Mouse (Mus musculus) embryonic facial prominence, embryonic 10.5 days (tissue): ENCODE data around the gene Amz2. TPM values are rescaled to one million over a fixed set of nuclear protein-coding genes. Genes with fewer than 3 reads are reported as not detected.

Experiments
- DNase-seq: peaks from one replicate; pipeline ENCODE4 v3.0.0-alpha.2; 2017; ENCODE audit warnings: low spot score
- H3K27ac ChIP-seq: fragments of 300-500 bp; sonication (generic); replicated peaks from 2 replicates; pipeline ENCODE4 v1.5.1; 2016; ENCODE audit warnings: mild to moderate bottlenecking
- H3K27me3 ChIP-seq: fragments of 300-500 bp; sonication (generic); replicated peaks from 2 replicates; pipeline ENCODE4 v1.6.1; 2016; ENCODE audit warnings: low read depth, mild to moderate bottlenecking; ENCODE audit not compliant: poor library complexity, severe bottlenecking
- H3K36me3 ChIP-seq: fragments of 300-500 bp; sonication (generic); replicated peaks from 2 replicates; pipeline ENCODE4 v1.6.1; 2016; ENCODE audit warnings: mild to moderate bottlenecking, moderate library complexity
- H3K4me1 ChIP-seq: fragments of 300-500 bp; sonication (generic); 2 replicates; pipeline ENCODE4 v1.6.1; 2016
- H3K4me3 ChIP-seq: fragments of 300-500 bp; sonication (generic); 2 replicates; pipeline ENCODE4 v1.5.1; 2016; ENCODE audit warnings: mild to moderate bottlenecking, moderate library complexity
- H3K9me3 ChIP-seq: fragments of 300-500 bp; sonication (generic); 2 replicates; pipeline ENCODE4 v1.6.1; 2016; ENCODE audit warnings: mild to moderate bottlenecking
- WGBS: fragments of 180-500 bp; shearing (Covaris S2); methylation state at CpG from one replicate; pipeline ENCODE4 v1.1.7; 2016; 5-methylcytosine and 5-hydroxymethylcytosine counted together
- polyA plus RNA-seq: library from polyadenylated mRNA; unstranded; fragments of >200 nt; fragmentation: Nextera tagmentation; extraction: Ambion mirVana; gene quantifications from 2 replicates; pipeline ENCODE4 v1.2.1, GENCODE M21; 2016

Gene Amz2
- polyA plus RNA-seq, result 34.5 and 41.6 TPM in 2 replicates

- Histone ChIP-seq H3K36me3 (peaks cover 25% of the 10 kb centered on the region), H3K9me3 (no peaks in the 10 kb centered on the region), H3K27me3 (no peaks in the 10 kb centered on the region), H3K27ac (peak within 1 kb of the TSS; percentile 91), H3K4me1 (peaks cover 13% of the 10 kb centered on the region), H3K4me3 (peak within 1 kb of the TSS; percentile 80)
- WGBS, result under 1% methylated on average over 65 of the region's 65 CpGs
- peak; percentile 100 for DNase-seq
Measured at GRCm38 (mm10) chr11:109425392-109426271, at the start of gene Amz2. Amz2 (plus strand) TSS chr11:109425946.

- Histone ChIP-seq H3K4me1 (peaks cover 34% of the 10 kb centered on the region), H3K9me3 (no peaks in the 10 kb centered on the region), H3K27ac (0 out of 2 replicates have a peak overlapping the region, but pooled peaks have one; percentile 25), H3K27me3 (no peaks in the 10 kb centered on the region), H3K4me3 (no peak overlapping the region), H3K36me3 (peaks cover 15% of the 10 kb centered on the region)
- DNase-seq, result no peak
- WGBS, result 54% methylated on average over 7 of the region's 7 CpGs
Measured at GRCm38 (mm10) chr11:109376484-109377143, 49.1 kb upstream of the Amz2 start.

GRCm38 (mm10) chr11:109377477-109377876 is 48.3 kb upstream of the Amz2 start:
- WGBS, result 58% methylated on average over 10 of the region's 10 CpGs
- Histone ChIP-seq H3K9me3 (no peaks in the 10 kb centered on the region), H3K36me3 (peaks cover 15% of the 10 kb centered on the region), H3K4me3 (no peak overlapping the region), H3K27ac (no peak overlapping the region), H3K4me1 (peaks cover 34% of the 10 kb centered on the region), H3K27me3 (no peaks in the 10 kb centered on the region)
- DNase-seq, result no peak

GRCm38 (mm10) chr11:109378051-109378450 is 47.7 kb upstream of the Amz2 start:
- Histone ChIP-seq H3K27me3 (no peaks in the 10 kb centered on the region), H3K27ac (no peak overlapping the region), H3K4me1 (peaks cover 34% of the 10 kb centered on the region), H3K4me3 (no peak overlapping the region), H3K36me3 (peaks cover 13% of the 10 kb centered on the region), H3K9me3 (no peaks in the 10 kb centered on the region)
- 78% methylated on average over 7 of the region's 7 CpGs for WGBS
- no peak for DNase-seq

- 86% methylated on average over 5 of the region's 5 CpGs for WGBS
- no peak for DNase-seq
- Histone ChIP-seq H3K27ac (no peak overlapping the region), H3K4me1 (peaks cover 29% of the 10 kb centered on the region), H3K9me3 (no peaks in the 10 kb centered on the region), H3K4me3 (no peak overlapping the region), H3K36me3 (no peaks in the 10 kb centered on the region; the same call in 1 of the 2 replicates), H3K27me3 (no peaks in the 10 kb centered on the region)
Measured at GRCm38 (mm10) chr11:109380662-109381061, 45.1 kb upstream of the Amz2 start.

- DNase-seq, result no peak
- WGBS, result 94% methylated on average over 8 of the region's 8 CpGs
- no peaks in the 10 kb centered on the region for H3K27me3 ChIP-seq
- H3K36me3 ChIP-seq, result peaks cover 3% of the 10 kb centered on the region; the same call in 1 of the 2 replicates
- H3K9me3 ChIP-seq, result no peaks in the 10 kb centered on the region
- no peak overlapping the region for H3K4me3 ChIP-seq
- H3K27ac ChIP-seq, result no peak overlapping the region
- H3K4me1 ChIP-seq, result peaks cover 6% of the 10 kb centered on the region; the same call in 1 of the 2 replicates
Measured at GRCm38 (mm10) chr11:109385296-109385695, 40.5 kb upstream of the Amz2 start.

- H3K9me3 ChIP-seq, result no peaks in the 10 kb centered on the region
- peaks cover 18% of the 10 kb centered on the region for H3K36me3 ChIP-seq
- H3K4me1 ChIP-seq, result peaks cover 16% of the 10 kb centered on the region
- no peak for DNase-seq
- no peaks in the 10 kb centered on the region for H3K27me3 ChIP-seq
- no peak overlapping the region for H3K4me3 ChIP-seq
- no peak overlapping the region for H3K27ac ChIP-seq
- 96% methylated on average over 5 of the region's 5 CpGs for WGBS
Measured at GRCm38 (mm10) chr11:109389046-109389445, 36.7 kb upstream of the Amz2 start.

- Histone ChIP-seq H3K4me1 (peaks cover 10% of the 10 kb centered on the region), H3K27me3 (no peaks in the 10 kb centered on the region), H3K9me3 (no peaks in the 10 kb centered on the region), H3K36me3 (peaks cover 33% of the 10 kb centered on the region), H3K4me3 (no peak overlapping the region), H3K27ac (no peak overlapping the region)
- no peak for DNase-seq
- WGBS, result 79% methylated on average over 7 of the region's 7 CpGs
Measured at GRCm38 (mm10) chr11:109391200-109391599, 34.5 kb upstream of the Amz2 start.

- H3K4me1 ChIP-seq, result peaks cover 10% of the 10 kb centered on the region
- H3K27ac ChIP-seq, result no peak overlapping the region
- H3K4me3 ChIP-seq, result no peak overlapping the region
- H3K36me3 ChIP-seq, result peaks cover 39% of the 10 kb centered on the region
- no peaks in the 10 kb centered on the region for H3K9me3 ChIP-seq
- no peaks in the 10 kb centered on the region for H3K27me3 ChIP-seq
- 46% methylated on average over 7 of the region's 7 CpGs for WGBS
- DNase-seq, result no peak
Measured at GRCm38 (mm10) chr11:109391760-109392159, 34.0 kb upstream of the Amz2 start.

- Histone ChIP-seq H3K4me1 (peaks cover 10% of the 10 kb centered on the region), H3K36me3 (peaks cover 47% of the 10 kb centered on the region), H3K27ac (no peak overlapping the region), H3K4me3 (no peak overlapping the region), H3K27me3 (no peaks in the 10 kb centered on the region), H3K9me3 (no peaks in the 10 kb centered on the region)
- DNase-seq, result no peak
- WGBS, result 89% methylated on average over 9 of the region's 9 CpGs
Measured at GRCm38 (mm10) chr11:109392601-109393000, 33.1 kb upstream of the Amz2 start.

GRCm38 (mm10) chr11:109394758-109395157 is 31.0 kb upstream of the Amz2 start:
- H3K4me1 ChIP-seq, result peaks cover 10% of the 10 kb centered on the region
- no peaks in the 10 kb centered on the region for H3K9me3 ChIP-seq
- H3K27me3 ChIP-seq, result no peaks in the 10 kb centered on the region
- no peak for DNase-seq
- no peak overlapping the region for H3K4me3 ChIP-seq
- H3K36me3 ChIP-seq, result peaks cover 61% of the 10 kb centered on the region
- no peak overlapping the region for H3K27ac ChIP-seq
- 91% methylated on average over 9 of the region's 9 CpGs for WGBS

GRCm38 (mm10) chr11:109395291-109395690 is 30.5 kb upstream of the Amz2 start:
- H3K27me3 ChIP-seq, result no peaks in the 10 kb centered on the region
- H3K9me3 ChIP-seq, result no peaks in the 10 kb centered on the region
- no peak overlapping the region for H3K4me3 ChIP-seq
- no peak for DNase-seq
- H3K27ac ChIP-seq, result no peak overlapping the region
- H3K36me3 ChIP-seq, result peaks cover 64% of the 10 kb centered on the region
- WGBS, result 93% methylated on average over 9 of the region's 9 CpGs
- H3K4me1 ChIP-seq, result peaks cover 10% of the 10 kb centered on the region
